Mouse (Mus musculus) urinary bladder, postnatal 25 days (tissue): ENCODE data around the gene Asna1.

Source experiments
- DNase-seq: peaks from one replicate; pipeline ENCODE4 v3.0.0; 2022; ENCODE audit warnings: low spot score

The Asna1 gene

DNA sequence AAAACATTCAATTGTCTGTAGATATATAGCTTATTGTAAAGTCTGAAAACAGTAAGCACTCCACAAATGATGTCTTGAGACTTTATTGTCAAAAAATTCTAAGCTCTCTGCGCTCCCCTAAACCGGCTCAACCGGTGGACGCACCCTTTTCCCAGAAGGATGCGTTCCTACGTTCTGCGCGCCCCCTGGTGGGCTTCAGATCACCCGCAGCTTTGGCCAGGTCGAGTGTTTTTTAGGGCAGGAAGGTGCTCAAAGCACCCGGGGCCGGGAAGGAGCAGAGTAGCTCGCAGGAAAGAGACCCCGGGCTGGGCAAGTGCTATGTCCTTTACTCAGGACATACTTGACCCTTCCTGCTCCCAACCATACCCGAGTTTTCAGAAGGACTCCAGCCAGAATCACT lies 35.3 kb downstream of the Asna1 start:
- DNase-seq, result peak; percentile 95

DNA sequence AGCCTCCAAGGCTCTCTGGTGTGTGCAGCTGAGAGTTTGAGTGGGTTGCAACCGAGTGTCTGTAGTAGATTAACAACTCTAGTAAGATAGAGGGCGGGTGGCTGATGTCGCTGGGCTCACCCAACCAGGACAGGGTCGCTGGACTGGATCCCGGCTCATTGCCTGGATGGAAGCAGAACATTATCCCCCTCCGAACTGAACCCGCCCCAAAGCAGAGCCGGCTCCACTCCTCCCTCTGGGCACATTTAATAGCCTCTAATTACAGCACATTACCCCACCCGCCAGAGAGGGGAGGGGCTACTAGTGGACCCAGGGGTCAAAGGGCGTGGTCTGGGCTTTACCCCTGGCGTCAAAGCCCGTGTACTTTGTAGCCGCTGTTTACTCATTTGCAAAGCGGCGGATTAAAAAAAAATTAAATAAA lies 35.8 kb downstream of the Asna1 start:
- DNase-seq, result peak; percentile 69

DNA sequence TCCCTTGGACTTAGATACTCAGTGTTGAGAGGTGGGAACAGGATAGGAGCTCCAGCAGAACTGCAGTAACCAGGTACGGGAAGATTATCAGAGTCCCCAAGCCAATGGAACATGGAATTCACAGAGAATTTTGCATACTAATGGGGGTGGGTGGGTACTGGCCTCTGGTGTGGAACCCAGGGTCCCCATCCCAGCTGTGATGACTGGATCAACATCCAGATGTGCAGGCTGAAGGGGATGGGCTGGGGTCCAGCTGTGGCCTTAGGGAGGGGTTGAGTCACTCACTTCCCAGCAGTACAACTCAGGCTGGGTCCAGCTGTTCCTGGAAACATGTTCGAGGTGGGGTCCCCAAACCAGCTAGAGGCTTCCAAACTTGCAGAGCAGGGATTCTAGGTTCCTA lies 37.2 kb downstream of the Asna1 start:
- DNase-seq, result no peak

- no peak for DNase-seq
Observed at GRCm38 (mm10) chr8:84987388-84987787, 37.7 kb downstream of the Asna1 start.

DNA sequence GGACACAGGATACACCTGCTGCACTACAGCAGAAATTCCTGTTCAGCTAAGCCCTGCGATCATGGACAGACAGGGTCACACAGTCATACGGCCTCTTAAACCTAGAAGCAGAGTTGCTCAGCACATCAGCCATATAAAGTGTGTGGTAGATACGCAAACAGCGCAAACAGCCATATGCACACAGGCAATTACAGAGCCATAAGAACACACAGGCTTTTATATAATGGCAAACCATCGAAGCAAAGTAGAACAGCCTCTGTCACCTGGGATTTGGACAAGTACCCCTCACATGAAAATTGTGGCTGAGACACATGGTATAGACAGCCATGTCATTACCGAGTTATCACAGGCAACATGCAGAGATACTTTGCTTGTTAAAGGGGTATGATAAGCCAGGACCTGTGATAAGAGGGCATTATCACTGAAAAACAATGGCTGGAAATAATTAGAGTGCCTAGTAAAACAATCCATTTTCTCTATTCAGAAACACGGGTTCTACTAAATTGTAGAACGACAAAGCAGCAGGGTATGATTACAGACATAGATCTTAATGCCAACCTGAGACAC lies 38.6 kb downstream of the Asna1 start:
- DNase-seq, result no peak

DNA sequence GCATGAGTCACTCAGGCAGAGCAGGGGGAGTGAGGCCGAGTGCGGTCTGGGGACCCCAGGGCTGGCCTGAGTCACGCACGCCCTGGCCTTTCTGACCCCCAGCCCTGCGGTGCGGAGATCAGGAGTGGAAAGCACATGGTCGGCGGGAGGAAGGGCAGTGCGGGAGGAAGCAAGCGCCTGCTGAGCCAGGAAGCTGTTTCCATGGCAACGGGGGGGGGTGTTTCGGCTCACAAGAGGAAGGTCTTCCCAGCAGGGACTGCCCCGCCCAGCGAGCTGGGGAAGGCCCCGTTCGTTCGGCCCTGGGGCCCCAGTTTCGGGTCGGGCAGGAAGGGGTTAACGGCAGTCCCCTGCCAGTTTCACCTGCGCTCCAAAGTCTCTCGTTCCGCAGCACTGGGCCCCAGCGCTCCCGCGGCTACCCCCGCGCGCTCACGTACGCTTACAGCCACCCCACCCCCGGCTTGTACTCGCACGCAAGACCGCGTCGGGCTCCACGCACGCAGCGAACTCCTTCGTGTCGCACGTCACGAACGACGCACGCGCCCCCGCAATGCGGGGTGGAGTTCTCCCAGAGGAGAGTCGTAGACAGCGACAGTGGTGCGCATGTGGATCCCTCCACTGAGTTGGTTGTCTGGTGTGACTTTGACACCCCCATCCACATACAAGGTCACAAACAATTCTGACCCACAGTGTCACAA lies 39.2 kb downstream of the Asna1 start:
- peak; percentile 81 for DNase-seq

DNA sequence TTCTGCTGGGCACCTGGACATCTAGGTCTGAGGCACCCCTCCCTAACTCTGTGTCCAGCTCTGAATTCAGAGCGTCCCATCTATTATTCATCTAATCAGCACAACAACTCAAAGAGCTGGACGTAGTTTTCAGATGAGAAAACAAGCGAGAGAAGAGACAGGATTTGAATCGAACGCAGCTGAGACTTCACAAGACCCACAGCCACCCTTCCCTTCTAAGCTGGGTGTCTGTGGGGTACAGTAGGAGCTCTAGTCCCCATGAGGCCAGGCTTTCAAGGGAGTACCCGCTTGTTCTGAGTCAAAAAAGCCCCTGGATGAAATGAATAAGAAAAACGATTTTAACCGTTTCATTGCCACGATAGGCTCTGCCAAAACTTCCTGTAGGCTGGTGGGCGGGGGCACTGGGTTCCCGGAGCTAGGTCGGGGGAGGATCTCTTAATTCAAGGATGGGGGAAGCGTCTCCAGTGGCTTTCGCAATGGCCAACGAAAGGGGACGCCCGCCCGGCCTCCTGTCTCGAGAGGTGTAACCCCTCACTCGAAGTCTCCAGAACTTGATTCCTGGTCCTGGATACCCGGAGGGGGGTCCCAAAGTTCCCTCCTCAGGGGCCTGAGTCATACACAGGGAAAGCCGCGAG lies 39.9 kb downstream of the Asna1 start:
- DNase-seq, result no peak

- peak; percentile 54 for DNase-seq
Observed at GRCm38 (mm10) chr8:84984294-84985048, 40.6 kb downstream of the Asna1 start.

- DNase-seq, result peak; percentile 39
Observed at GRCm38 (mm10) chr8:84982499-84983011, 42.5 kb downstream of the Asna1 start.

- peak; percentile 51 for DNase-seq
Observed at GRCm38 (mm10) chr8:84981644-84982498, 43.2 kb downstream of the Asna1 start.

DNA sequence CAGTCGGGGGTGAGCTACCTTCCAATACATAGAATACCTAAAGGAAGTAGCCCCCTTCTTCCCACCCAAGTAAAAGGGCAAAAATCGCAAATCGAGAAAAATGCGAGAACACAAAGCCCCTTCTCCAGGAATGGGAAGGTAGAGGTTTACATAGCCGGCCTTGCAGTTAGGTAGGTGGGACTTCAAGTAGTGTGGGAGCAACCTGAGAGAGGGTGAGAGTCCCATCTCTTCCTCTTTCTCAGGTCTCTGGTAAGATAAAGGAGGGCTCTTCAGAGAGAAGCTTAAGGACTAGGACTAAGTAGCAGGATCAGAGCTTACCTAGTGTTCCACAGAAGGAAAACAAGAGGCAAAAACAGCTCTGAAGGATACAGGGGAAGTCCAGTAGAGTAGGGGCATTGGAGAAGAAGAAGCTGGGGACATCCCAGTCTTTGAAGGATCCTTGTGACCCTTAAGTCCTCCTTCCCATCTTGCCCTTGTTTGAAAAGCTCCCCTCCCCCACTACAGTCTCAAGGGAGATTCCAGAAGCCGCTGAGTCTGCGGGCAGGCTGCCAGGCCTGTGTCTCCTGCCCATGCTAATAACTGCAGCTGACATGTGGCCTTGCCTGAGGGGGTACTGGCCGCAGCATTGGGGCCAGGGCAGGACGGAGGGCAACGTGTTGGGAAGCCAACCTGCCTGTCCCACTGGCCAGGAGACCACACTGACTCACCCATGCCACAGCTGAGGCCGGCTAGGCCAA lies 44.3 kb downstream of the Asna1 start:
- DNase-seq, result peak; percentile 73

GRCm38 (mm10) chr8:84979599-84980421 lies 45.3 kb downstream of the Asna1 start:
- peak; percentile 89 for DNase-seq

DNA sequence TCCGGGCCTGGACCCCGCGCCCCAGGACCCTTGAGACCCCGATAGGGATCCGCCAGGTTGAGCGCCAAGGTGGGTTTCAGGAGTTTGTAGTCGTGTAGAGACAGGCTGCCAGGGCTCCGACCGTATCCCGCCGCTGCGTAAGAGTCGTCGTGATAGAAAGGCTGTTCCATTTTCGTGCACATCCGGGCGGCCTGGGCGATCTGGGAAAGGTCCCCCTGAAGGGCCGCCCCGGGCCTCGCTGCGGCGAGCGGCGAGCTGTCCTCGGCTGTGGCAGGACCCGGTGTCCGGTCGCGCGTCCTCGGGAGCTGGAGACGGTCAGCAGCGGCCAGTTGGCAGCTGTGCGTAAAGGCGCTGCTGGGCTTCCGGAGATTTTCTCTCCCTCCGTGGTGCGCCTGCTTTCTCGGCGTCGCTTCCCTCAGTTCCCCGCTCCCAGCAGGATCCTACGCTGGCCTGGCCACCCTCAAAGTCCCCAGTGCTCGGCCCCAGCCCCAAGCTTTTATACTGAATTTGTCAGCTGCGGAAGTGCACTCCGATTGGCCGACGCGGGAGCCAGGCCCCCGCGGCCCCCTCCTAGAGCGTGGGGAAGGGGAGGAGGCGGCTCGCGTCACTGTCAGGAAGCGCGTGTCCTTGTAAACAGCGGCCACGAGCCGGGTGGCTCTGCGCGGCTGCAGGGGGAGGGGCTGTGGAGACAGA lies 46.7 kb downstream of the Asna1 start, which contains the start of gene Junb:
TSS of gene Junb (minus strand) at position 471 of the 693 bp plus-strand sequence.
- DNase-seq, result peak; percentile 96

GRCm38 (mm10) chr8:84977435-84978247 lies 47.4 kb downstream of the Asna1 start:
- peak; percentile 58 for DNase-seq

GRCm38 (mm10) chr8:84976763-84977434 lies 48.2 kb downstream of the Asna1 start:
- peak; percentile 19 for DNase-seq

DNA sequence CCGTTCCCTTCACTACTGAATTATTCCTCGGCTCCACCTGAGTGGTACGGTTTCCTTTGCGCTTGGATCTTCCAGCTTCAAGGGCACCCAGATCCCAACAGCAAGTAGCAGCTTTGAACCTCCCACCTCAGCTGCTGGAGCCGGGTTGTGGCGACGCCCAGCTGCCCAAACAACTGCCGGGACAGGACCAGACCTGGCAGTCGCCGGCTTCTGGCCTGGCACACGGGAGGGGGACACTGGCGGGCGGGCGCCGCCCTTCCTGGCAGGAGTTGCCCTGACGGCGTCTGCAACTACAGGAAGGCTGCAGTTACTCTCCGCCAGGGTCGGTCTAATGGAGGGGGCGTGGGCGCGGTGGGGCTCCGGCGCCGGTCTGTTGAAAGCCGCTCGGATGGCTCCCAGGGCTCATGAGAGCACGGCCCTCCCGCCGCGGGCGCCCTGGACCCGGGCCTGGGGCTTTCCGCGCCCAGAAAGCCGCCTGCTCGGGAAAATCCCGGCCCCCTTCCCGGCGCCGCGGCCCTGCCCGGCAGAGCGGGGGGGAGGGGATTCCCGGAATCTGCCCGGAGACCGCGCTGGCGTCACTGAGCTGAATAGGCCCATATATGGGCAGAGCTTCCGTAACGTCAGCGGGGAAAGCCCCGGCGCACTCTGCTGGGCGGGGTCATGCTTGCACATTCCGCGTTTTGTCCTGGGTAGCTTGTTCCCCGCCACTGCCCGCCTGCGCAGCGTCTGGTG lies 48.9 kb downstream of the Asna1 start:
- DNase-seq, result peak; percentile 95

GRCm38 (mm10) chr8:84975434-84975833 lies 49.6 kb downstream of the Asna1 start:
- peak; percentile 63 for DNase-seq
